Mouse (Mus musculus): ENCODE data around the gene Tm9sf4. TPM values are rescaled to one million over a fixed set of nuclear protein-coding genes. Genes with fewer than 3 reads are reported as not detected.

Gene Tm9sf4
- polyA plus RNA-seq, 1 experiment from 2014 or later, result 85.6 TPM

- Histone ChIP-seq H3K4me2 (no peak overlapping the region), H3K27ac (no peak overlapping the region), H3K9ac (no peak overlapping the region), H3K36me3 (no peaks in the 10 kb centered on the region), H3K9me3 (no peaks in the 10 kb centered on the region), H3K27me3 (replicated peaks) (no peaks in the 10 kb centered on the region), H3K4me3 (replicated peaks) (no peak overlapping the region), H3K4me1 (no peaks in the 10 kb centered on the region)
- no peak for ATAC-seq (ENCODE audit: insufficient read depth, low FRiP score, low read depth)
Measured at GRCm38 (mm10) chr2:153222130-153222529, 61.0 kb downstream of the Tm9sf4 start.

- H3K4me1 ChIP-seq, result no peaks in the 10 kb centered on the region
- no peak overlapping the region for H3K9ac ChIP-seq
- no peaks in the 10 kb centered on the region for H3K27me3 ChIP-seq (replicated peaks)
- no peaks in the 10 kb centered on the region for H3K9me3 ChIP-seq
- no peak overlapping the region for H3K27ac ChIP-seq
- no peak overlapping the region for H3K4me3 ChIP-seq (replicated peaks)
- no peaks in the 10 kb centered on the region for H3K36me3 ChIP-seq
- ATAC-seq (ENCODE audit: insufficient read depth, low FRiP score, low read depth), result no peak
- H3K4me2 ChIP-seq, result no peak overlapping the region
- 86% methylated on average over 2 of the region's 2 CpGs for WGBS
Measured at GRCm38 (mm10) chr2:153222566-153222965, 61.5 kb downstream of the Tm9sf4 start.

GRCm38 (mm10) chr2:153224946-153225594 is 64.0 kb downstream of the Tm9sf4 start, which contains the start of gene Tspyl3:
Gene Tspyl3 (minus strand): TSS chr2:153225441.
- peak; percentile 27; the same call in 1 of the 2 replicates for ATAC-seq (ENCODE audit: insufficient read depth, low FRiP score, low read depth)
- H3K9me3 ChIP-seq, result no peaks in the 10 kb centered on the region
- peaks cover 17% of the 10 kb centered on the region; the same call in 1 of the 2 replicates for H3K36me3 ChIP-seq
- peak within 1 kb of the TSS; percentile 83 for H3K4me2 ChIP-seq
- H3K4me1 ChIP-seq, result no peaks in the 10 kb centered on the region
- peak within 1 kb of the TSS; percentile 53 for H3K9ac ChIP-seq
- no peaks in the 10 kb centered on the region for H3K27me3 ChIP-seq (replicated peaks)
- H3K27ac ChIP-seq, result peak within 1 kb of the TSS; percentile 4
- WGBS, result 3% methylated on average over 31 of the region's 31 CpGs
- peak within 1 kb of the TSS; percentile 58 for H3K4me3 ChIP-seq (replicated peaks)

GRCm38 (mm10) chr2:153225595-153225953 is 64.5 kb downstream of the Tm9sf4 start:
- Histone ChIP-seq H3K4me1 (no peaks in the 10 kb centered on the region), H3K27me3 (replicated peaks) (no peaks in the 10 kb centered on the region), H3K4me2 (peak overlapping the region; percentile 83), H3K27ac (peak overlapping the region; percentile 4), H3K4me3 (replicated peaks) (peak overlapping the region; percentile 58), H3K9ac (no peak overlapping the region), H3K9me3 (no peaks in the 10 kb centered on the region), H3K36me3 (peaks cover 22% of the 10 kb centered on the region)
- ATAC-seq (ENCODE audit: insufficient read depth, low FRiP score, low read depth), result no peak
- 7% methylated on average over 3 of the region's 3 CpGs for WGBS

GRCm38 (mm10) chr2:153227959-153228358 is 66.9 kb downstream of the Tm9sf4 start:
- peak; percentile 71; the same call in 1 of the 2 replicates for ATAC-seq (ENCODE audit: insufficient read depth, low FRiP score, low read depth)
- Histone ChIP-seq H3K9ac (no peak overlapping the region), H3K4me3 (replicated peaks) (no peak overlapping the region), H3K4me2 (no peak overlapping the region), H3K27me3 (replicated peaks) (no peaks in the 10 kb centered on the region), H3K4me1 (no peaks in the 10 kb centered on the region), H3K27ac (no peak overlapping the region), H3K9me3 (no peaks in the 10 kb centered on the region), H3K36me3 (peaks cover 44% of the 10 kb centered on the region)
- WGBS, result 82% methylated on average over 4 of the region's 4 CpGs

GRCm38 (mm10) chr2:153228523-153228922 is 67.4 kb downstream of the Tm9sf4 start:
- no peak overlapping the region for H3K9ac ChIP-seq
- H3K4me2 ChIP-seq, result no peak overlapping the region
- peaks cover 47% of the 10 kb centered on the region for H3K36me3 ChIP-seq
- ATAC-seq (ENCODE audit: insufficient read depth, low FRiP score, low read depth), result no peak
- no peaks in the 10 kb centered on the region for H3K27me3 ChIP-seq (replicated peaks)
- 75% methylated on average over 5 of the region's 5 CpGs for WGBS
- no peaks in the 10 kb centered on the region for H3K9me3 ChIP-seq
- H3K27ac ChIP-seq, result no peak overlapping the region
- no peaks in the 10 kb centered on the region for H3K4me1 ChIP-seq
- H3K4me3 ChIP-seq (replicated peaks), result no peak overlapping the region

GRCm38 (mm10) chr2:153237193-153237592 is 76.1 kb downstream of the Tm9sf4 start:
- Histone ChIP-seq H3K9me3 (no peaks in the 10 kb centered on the region), H3K4me3 (replicated peaks) (no peak overlapping the region), H3K4me2 (0 out of 2 replicates have a peak overlapping the region, but pooled peaks have one; percentile 17), H3K4me1 (peaks cover 20% of the 10 kb centered on the region), H3K27me3 (replicated peaks) (no peaks in the 10 kb centered on the region), H3K27ac (peak overlapping the region; percentile 96), H3K9ac (no peak overlapping the region), H3K36me3 (peaks cover 20% of the 10 kb centered on the region)
- no peak for ATAC-seq (ENCODE audit: insufficient read depth, low FRiP score, low read depth)
- WGBS, result 64% methylated on average over 4 of the region's 4 CpGs

- no peak for ATAC-seq (ENCODE audit: insufficient read depth, low FRiP score, low read depth)
- H3K27ac ChIP-seq, result peak overlapping the region; percentile 96
- no peak overlapping the region; the same call in 1 of the 2 replicates for H3K4me3 ChIP-seq (replicated peaks)
- no peaks in the 10 kb centered on the region for H3K9me3 ChIP-seq
- peaks cover 20% of the 10 kb centered on the region for H3K4me1 ChIP-seq
- WGBS, result 65% methylated on average over 4 of the region's 4 CpGs
- H3K4me2 ChIP-seq, result peak overlapping the region; percentile 17; the same call in 1 of the 2 replicates
- peaks cover 16% of the 10 kb centered on the region for H3K36me3 ChIP-seq
- H3K9ac ChIP-seq, result no peak overlapping the region
- no peaks in the 10 kb centered on the region for H3K27me3 ChIP-seq (replicated peaks)
Measured at GRCm38 (mm10) chr2:153237891-153238290, 76.8 kb downstream of the Tm9sf4 start.

GRCm38 (mm10) chr2:153238406-153238805 is 77.3 kb downstream of the Tm9sf4 start:
- 53% methylated on average over 2 of the region's 2 CpGs for WGBS
- H3K4me1 ChIP-seq, result peaks cover 20% of the 10 kb centered on the region
- peak overlapping the region; percentile 80 for H3K4me2 ChIP-seq
- H3K27ac ChIP-seq, result peak overlapping the region; percentile 96
- no peak overlapping the region for H3K9ac ChIP-seq
- no peak overlapping the region for H3K4me3 ChIP-seq (replicated peaks)
- H3K9me3 ChIP-seq, result no peaks in the 10 kb centered on the region
- H3K36me3 ChIP-seq, result peaks cover 13% of the 10 kb centered on the region
- no peaks in the 10 kb centered on the region for H3K27me3 ChIP-seq (replicated peaks)
- ATAC-seq (ENCODE audit: insufficient read depth, low FRiP score, low read depth), result no peak

GRCm38 (mm10) chr2:153239021-153239859 is 78.1 kb downstream of the Tm9sf4 start:
- Histone ChIP-seq H3K9ac (peak overlapping the region; percentile 6; the same call in 1 of the 2 replicates), H3K9me3 (no peaks in the 10 kb centered on the region), H3K4me3 (replicated peaks) (peak overlapping the region; percentile 98), H3K36me3 (peaks cover 7% of the 10 kb centered on the region), H3K27me3 (replicated peaks) (no peaks in the 10 kb centered on the region), H3K4me1 (peaks cover 20% of the 10 kb centered on the region), H3K4me2 (peak overlapping the region; percentile 80), H3K27ac (peak overlapping the region; percentile 96)
- 45% methylated on average over 7 of the region's 7 CpGs for WGBS
- no peak for ATAC-seq (ENCODE audit: insufficient read depth, low FRiP score, low read depth)

GRCm38 (mm10) chr2:153239860-153240480 is 78.9 kb downstream of the Tm9sf4 start:
- peaks cover 20% of the 10 kb centered on the region for H3K4me1 ChIP-seq
- H3K27me3 ChIP-seq (replicated peaks), result no peaks in the 10 kb centered on the region
- H3K36me3 ChIP-seq, result peaks cover 7% of the 10 kb centered on the region
- peak overlapping the region; percentile 98 for H3K4me3 ChIP-seq (replicated peaks)
- H3K9ac ChIP-seq, result peak overlapping the region; percentile 99
- 1% methylated on average over 21 of the region's 22 CpGs for WGBS
- peak overlapping the region; percentile 80 for H3K4me2 ChIP-seq
- no peak for ATAC-seq (ENCODE audit: insufficient read depth, low FRiP score, low read depth)
- no peaks in the 10 kb centered on the region for H3K9me3 ChIP-seq
- peak overlapping the region; percentile 96 for H3K27ac ChIP-seq
